Mouse (Mus musculus) forebrain, embryonic 16.5 days (tissue): ENCODE results near the gene Sipa1l3. TPM values are rescaled to one million over a fixed set of nuclear protein-coding genes. Genes with fewer than 3 reads are reported as not detected.

Source experiments
- ATAC-seq: fragments of 200-750 bp; cut with Nextera tagmentation; 2 replicates; pipeline ENCODE4 v1.8.0; 2017; ENCODE audit warnings: mild to moderate bottlenecking, moderate library complexity
- H3K27ac ChIP-seq: fragments of 300-500 bp; sonication (generic); 2 replicates; pipeline ENCODE4 v1.5.1; 2014; ENCODE audit warnings: low read length, control low read depth
- H3K27me3 ChIP-seq: fragments of 300-500 bp; sonication (generic); replicated peaks from 2 replicates; pipeline ENCODE4 v1.6.1; 2014; ENCODE audit warnings: low read length; ENCODE audit not compliant: control insufficient read depth, insufficient read depth
- H3K36me3 ChIP-seq: fragments of 300-500 bp; sonication (generic); 2 replicates; pipeline ENCODE4 v1.6.1; 2014; ENCODE audit not compliant: control insufficient read depth, insufficient read depth
- H3K4me1 ChIP-seq: fragments of 300-500 bp; sonication (generic); replicated peaks from 2 replicates; pipeline ENCODE4 v1.6.1; 2014; ENCODE audit warnings: low read length; ENCODE audit not compliant: control insufficient read depth, insufficient read depth
- H3K4me2 ChIP-seq: fragments of 300-500 bp; sonication (generic); 2 replicates; pipeline ENCODE4 v1.6.1; 2014; ENCODE audit warnings: mild to moderate bottlenecking, low read length, control low read depth
- H3K4me3 ChIP-seq: fragments of 300-500 bp; sonication (generic); replicated peaks from 2 replicates; pipeline ENCODE4 v1.5.1; 2014; ENCODE audit warnings: mild to moderate bottlenecking, low read length, control low read depth
- H3K9ac ChIP-seq: fragments of 300-500 bp; sonication (generic); replicated peaks from 2 replicates; pipeline ENCODE4 v1.6.1; 2014; ENCODE audit warnings: low read depth, low read length, control low read depth
- H3K9me3 ChIP-seq: fragments of 300-500 bp; sonication (generic); 2 replicates; pipeline ENCODE4 v1.6.1; 2016; ENCODE audit warnings: low read length; ENCODE audit not compliant: control insufficient read depth
- WGBS: fragments of 180-500 bp; shearing (Covaris S2); extraction: QIAGEN DNeasy Blood & Tissue Kit; methylation state at CpG from one replicate; pipeline ENCODE4 v1.1.7; 2014; 5-methylcytosine and 5-hydroxymethylcytosine counted together
- polyA plus RNA-seq: library from polyadenylated mRNA; unstranded; fragments of >200 nt; fragmentation: Nextera tagmentation; extraction: Ambion mirVana; gene quantifications from 2 replicates; pipeline ENCODE4 v1.2.1, GENCODE M21; 2015

Sipa1l3 gene
- polyA plus RNA-seq, 1 experiment from 2014 or later, result 16.1 TPM

GRCm38 (mm10) chr7:29372123-29372522 lies 146.3 kb downstream of the Sipa1l3 start:
- no peak overlapping the region for H3K4me3 ChIP-seq
- no peaks in the 10 kb centered on the region for H3K27me3 ChIP-seq
- peaks cover 11% of the 10 kb centered on the region for H3K4me1 ChIP-seq
- no peak overlapping the region for H3K4me2 ChIP-seq
- H3K27ac ChIP-seq, result no peak overlapping the region
- 89% methylated on average over 5 of the region's 5 CpGs for WGBS
- ATAC-seq, result no peak
- H3K9ac ChIP-seq, result no peak overlapping the region
- no peaks in the 10 kb centered on the region for H3K36me3 ChIP-seq
- H3K9me3 ChIP-seq, result no peaks in the 10 kb centered on the region

DNA sequence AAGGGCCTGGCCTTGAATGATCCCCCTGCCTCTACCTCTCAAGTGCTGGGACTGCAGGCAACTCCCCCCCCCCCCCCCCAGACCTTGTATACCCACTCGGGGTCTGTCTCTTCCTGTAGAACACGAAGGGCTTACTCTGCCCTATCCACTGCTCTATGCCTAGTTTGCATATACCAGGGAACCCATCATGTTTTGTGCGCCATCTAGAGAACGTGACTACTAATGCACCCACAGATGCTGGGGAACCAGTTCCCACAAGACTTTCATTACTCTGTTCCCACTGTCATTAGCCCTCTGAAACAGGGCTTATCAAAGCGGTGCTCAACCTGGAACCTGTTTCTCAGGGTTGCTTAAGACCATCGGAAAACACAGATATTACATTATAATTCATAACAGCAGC lies 148.4 kb downstream of the Sipa1l3 start:
- 56% methylated on average over 6 of the region's 6 CpGs for WGBS
- no peak for ATAC-seq
- Histone ChIP-seq H3K36me3 (no peaks in the 10 kb centered on the region), H3K9me3 (no peaks in the 10 kb centered on the region), H3K9ac (no peak overlapping the region), H3K4me3 (no peak overlapping the region), H3K27me3 (no peaks in the 10 kb centered on the region), H3K4me1 (peaks cover 12% of the 10 kb centered on the region), H3K27ac (no peak overlapping the region), H3K4me2 (no peak overlapping the region)

DNA sequence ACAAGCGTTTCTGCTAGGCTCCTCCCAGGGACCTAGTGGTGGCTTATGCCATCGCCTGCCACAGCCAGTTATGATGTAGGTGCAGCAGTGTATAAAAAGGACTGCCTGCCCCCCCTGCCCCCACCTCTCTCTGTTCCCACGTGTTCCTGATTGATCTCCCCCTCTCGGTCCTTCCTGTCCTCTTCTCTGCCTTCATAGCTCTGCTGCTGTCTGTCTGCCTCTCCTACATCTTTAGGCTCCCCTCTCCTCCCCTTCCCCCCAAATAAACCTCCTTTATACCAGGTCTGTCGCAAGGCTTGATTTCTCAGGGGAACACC lies 150.5 kb downstream of the Sipa1l3 start:
- H3K9me3 ChIP-seq, result no peaks in the 10 kb centered on the region
- H3K36me3 ChIP-seq, result no peaks in the 10 kb centered on the region
- H3K9ac ChIP-seq, result peak overlapping the region; percentile 14
- no peaks in the 10 kb centered on the region for H3K27me3 ChIP-seq
- no peak overlapping the region for H3K4me2 ChIP-seq
- H3K27ac ChIP-seq, result peak overlapping the region; percentile 68
- H3K4me1 ChIP-seq, result peaks cover 20% of the 10 kb centered on the region
- ATAC-seq, result no peak; the same call in 1 of the 2 replicates
- WGBS, result 42% methylated on average over 5 of the region's 5 CpGs
- H3K4me3 ChIP-seq, result no peak overlapping the region

GRCm38 (mm10) chr7:29367166-29368003 lies 151.1 kb downstream of the Sipa1l3 start:
- ATAC-seq, result peak; percentile 91
- no peaks in the 10 kb centered on the region for H3K9me3 ChIP-seq
- peak overlapping the region; percentile 79 for H3K27ac ChIP-seq
- H3K4me1 ChIP-seq, result peaks cover 22% of the 10 kb centered on the region
- H3K4me3 ChIP-seq, result no peak overlapping the region
- H3K4me2 ChIP-seq, result no peak overlapping the region
- H3K36me3 ChIP-seq, result no peaks in the 10 kb centered on the region
- no peaks in the 10 kb centered on the region for H3K27me3 ChIP-seq
- 75% methylated on average over 13 of the region's 13 CpGs for WGBS
- peak overlapping the region; percentile 41 for H3K9ac ChIP-seq

DNA sequence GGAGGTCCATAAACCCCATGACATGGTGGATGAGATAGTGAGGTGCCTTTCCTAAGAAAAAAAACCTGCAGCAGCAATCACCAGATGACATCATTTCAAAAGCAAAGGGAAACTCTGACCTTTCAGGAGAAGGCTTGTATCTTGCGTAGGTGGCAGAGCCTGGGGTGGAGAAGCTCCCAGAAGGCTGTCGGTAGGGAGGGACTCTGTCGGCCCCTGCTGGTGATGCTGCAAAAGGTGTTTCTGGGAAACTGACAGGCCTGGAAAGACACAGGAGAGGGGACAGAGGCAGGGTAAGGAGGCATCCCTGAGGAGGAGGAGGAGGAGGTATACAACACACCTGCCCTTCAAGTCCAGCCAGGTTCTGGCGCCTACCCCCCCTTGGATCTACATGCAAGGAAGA lies 154.4 kb downstream of the Sipa1l3 start:
- Histone ChIP-seq H3K9ac (no peak overlapping the region), H3K9me3 (no peaks in the 10 kb centered on the region), H3K4me3 (no peak overlapping the region), H3K4me2 (no peak overlapping the region), H3K27ac (no peak overlapping the region; the same call in 1 of the 2 replicates), H3K27me3 (no peaks in the 10 kb centered on the region), H3K4me1 (peaks cover 22% of the 10 kb centered on the region), H3K36me3 (no peaks in the 10 kb centered on the region; the same call in 1 of the 2 replicates)
- 23% methylated on average over 4 of the region's 4 CpGs for WGBS
- peak; percentile 34; the same call in 1 of the 2 replicates for ATAC-seq

- H3K27ac ChIP-seq, result peak overlapping the region; percentile 78
- H3K4me1 ChIP-seq, result peaks cover 10% of the 10 kb centered on the region
- no peaks in the 10 kb centered on the region; the same call in 1 of the 2 replicates for H3K36me3 ChIP-seq
- peak; percentile 77 for ATAC-seq
- no peaks in the 10 kb centered on the region for H3K27me3 ChIP-seq
- H3K9me3 ChIP-seq, result no peaks in the 10 kb centered on the region
- no peak overlapping the region for H3K9ac ChIP-seq
- H3K4me3 ChIP-seq, result no peak overlapping the region
- H3K4me2 ChIP-seq, result no peak overlapping the region
- WGBS, result 58% methylated on average over 13 of the region's 13 CpGs
These were observed 156.9 kb downstream of the Sipa1l3 start for GRCm38 (mm10) chr7:29361497-29361896.

DNA sequence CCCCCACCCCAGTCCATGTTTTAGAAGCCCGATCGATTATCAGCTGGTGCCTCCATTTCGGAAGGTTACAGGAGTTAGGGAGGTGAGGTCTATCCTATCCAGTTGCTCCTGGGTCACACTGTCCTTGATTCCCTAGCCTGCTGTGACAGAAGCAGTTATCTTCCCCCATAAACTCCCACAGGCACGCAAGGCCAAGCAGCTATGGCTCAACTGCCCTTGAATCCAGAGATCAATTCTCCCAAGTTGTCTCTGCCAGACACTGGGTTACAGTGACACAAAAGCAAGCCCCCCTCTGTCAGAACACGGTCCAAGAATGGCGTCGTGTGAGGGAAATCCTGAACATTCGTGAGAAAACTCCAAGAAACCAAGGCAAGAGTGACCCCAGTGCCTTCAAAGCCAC lies 163.0 kb downstream of the Sipa1l3 start:
- H3K4me2 ChIP-seq, result no peak overlapping the region
- H3K4me3 ChIP-seq, result no peak overlapping the region
- H3K9ac ChIP-seq, result no peak overlapping the region
- H3K27me3 ChIP-seq, result no peaks in the 10 kb centered on the region
- H3K36me3 ChIP-seq, result peaks cover 2% of the 10 kb centered on the region
- no peak for ATAC-seq
- H3K4me1 ChIP-seq, result no peaks in the 10 kb centered on the region; the same call in 1 of the 2 replicates
- 93% methylated on average over 8 of the region's 8 CpGs for WGBS
- H3K27ac ChIP-seq, result no peak overlapping the region
- H3K9me3 ChIP-seq, result no peaks in the 10 kb centered on the region

DNA sequence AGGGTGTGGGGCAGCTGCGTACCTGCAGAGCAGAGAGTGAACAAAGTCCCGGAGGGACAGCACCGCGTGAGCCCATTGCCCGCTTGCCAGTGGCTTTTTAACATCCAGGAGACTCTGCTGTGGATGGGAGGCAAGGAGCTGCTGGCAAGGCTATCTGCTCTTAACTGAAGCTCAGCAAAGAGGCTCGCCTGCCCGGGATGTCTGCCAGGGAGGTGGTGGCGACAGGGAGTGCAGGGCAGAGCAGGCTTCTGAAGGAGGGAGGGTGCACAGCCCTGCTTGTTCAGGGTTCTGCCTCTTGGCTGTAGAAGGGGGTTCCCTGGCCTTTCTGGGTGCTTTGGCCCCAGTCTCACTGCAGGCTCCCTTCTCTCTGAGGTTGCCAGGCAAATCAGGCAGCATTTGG lies 164.3 kb downstream of the Sipa1l3 start:
- Histone ChIP-seq H3K4me2 (no peak overlapping the region), H3K27me3 (no peaks in the 10 kb centered on the region), H3K9ac (0 out of 2 replicates have a peak overlapping the region, but pooled peaks have one; percentile 25), H3K36me3 (peaks cover 2% of the 10 kb centered on the region; the same call in 1 of the 2 replicates), H3K9me3 (no peaks in the 10 kb centered on the region), H3K4me3 (no peak overlapping the region), H3K27ac (no peak overlapping the region), H3K4me1 (no peaks in the 10 kb centered on the region; the same call in 1 of the 2 replicates)
- no peak for ATAC-seq
- WGBS, result 82% methylated on average over 8 of the region's 8 CpGs

DNA sequence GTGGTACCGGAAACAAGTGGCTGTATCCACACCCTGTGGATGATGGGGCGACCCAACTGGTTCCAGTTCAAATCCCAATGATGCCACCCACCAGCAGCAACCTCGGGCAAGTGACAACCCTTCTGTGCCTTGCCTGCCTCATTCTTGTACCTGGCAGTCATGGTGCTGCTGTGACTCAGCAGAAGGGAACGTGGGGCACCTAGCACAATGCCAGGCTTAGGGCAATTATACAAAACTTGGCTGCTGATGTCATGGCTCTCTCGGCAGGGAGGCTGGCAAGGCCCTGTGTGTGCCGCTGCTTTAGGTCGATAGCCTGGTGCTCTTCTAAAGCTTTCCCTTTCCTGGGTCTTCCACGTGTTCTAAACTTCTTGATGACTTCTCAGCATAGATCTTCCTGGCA lies 166.2 kb downstream of the Sipa1l3 start:
- WGBS, result 58% methylated on average over 8 of the region's 8 CpGs
- H3K36me3 ChIP-seq, result peaks cover 2% of the 10 kb centered on the region; the same call in 1 of the 2 replicates
- no peak overlapping the region for H3K4me3 ChIP-seq
- no peaks in the 10 kb centered on the region; the same call in none of the 2 replicates for H3K4me1 ChIP-seq
- H3K9ac ChIP-seq, result no peak overlapping the region
- H3K4me2 ChIP-seq, result no peak overlapping the region
- H3K27ac ChIP-seq, result no peak overlapping the region
- no peaks in the 10 kb centered on the region for H3K27me3 ChIP-seq
- H3K9me3 ChIP-seq, result no peaks in the 10 kb centered on the region
- no peak for ATAC-seq
